Mouse (Mus musculus) erythroblast, adult 5-6 weeks (primary cell): ENCODE results near the gene Hpgd. TPM values are rescaled to one million over a fixed set of nuclear protein-coding genes. Genes with fewer than 3 reads are reported as not detected.

Experiments used
- ATAC-seq: replicated peaks from 2 replicates; pipeline ENCODE4 v1.8.0; 2016; ENCODE audit warnings: moderate number of reproducible peaks, mild to moderate bottlenecking, moderate TSS enrichment, inconsistent platforms; ENCODE audit not compliant: poor library complexity, low FRiP score, severe bottlenecking
- total RNA-seq, 2 experiments: library from RNA; stranded (forward) in 1 of 2; stranded (reverse) in 1 of 2; fragments of 150-400 nt in 1 of 2; fragments of 200-764, 138-1000 nt in 1 of 2; gene quantifications; 2 replicates each; pipeline versions ENCODE4 v1.2.3 to v1.2.4; 2015 to 2017; ENCODE audit warnings: low replicate concordance in 2 of 2

The Hpgd gene
- total RNA-seq, 2 experiments from 2014 or later = 20.5 to 31.7 TPM

DNA sequence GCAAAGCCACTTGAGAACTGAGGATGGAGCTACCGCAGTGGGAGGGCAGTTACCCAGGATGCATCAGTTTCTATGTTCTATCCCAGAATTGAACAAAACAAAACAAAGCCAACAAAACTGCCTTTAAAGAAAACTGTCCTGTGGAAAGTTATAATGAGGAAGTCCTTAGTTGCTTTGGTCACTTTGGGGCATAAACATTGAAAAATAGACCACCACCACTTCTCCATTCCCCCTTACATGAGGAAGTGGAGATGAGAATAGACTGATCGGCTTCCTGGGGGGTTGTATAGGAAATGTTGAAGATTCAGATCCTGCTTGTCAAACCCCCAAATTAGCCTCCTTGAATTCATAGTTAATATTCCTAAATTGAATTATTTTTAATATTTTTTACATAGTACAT is 19.2 kb downstream of the Hpgd start:
- ATAC-seq = no peak

GRCm38 (mm10) chr8:56315189-56315588 is 20.8 kb downstream of the Hpgd start:
- ATAC-seq = no peak

- ATAC-seq = no peak
Observed at GRCm38 (mm10) chr8:56323276-56323675, 28.9 kb downstream of the Hpgd start.

- no peak for ATAC-seq
Observed at GRCm38 (mm10) chr8:56327709-56328108, 33.3 kb downstream of the Hpgd start.

DNA sequence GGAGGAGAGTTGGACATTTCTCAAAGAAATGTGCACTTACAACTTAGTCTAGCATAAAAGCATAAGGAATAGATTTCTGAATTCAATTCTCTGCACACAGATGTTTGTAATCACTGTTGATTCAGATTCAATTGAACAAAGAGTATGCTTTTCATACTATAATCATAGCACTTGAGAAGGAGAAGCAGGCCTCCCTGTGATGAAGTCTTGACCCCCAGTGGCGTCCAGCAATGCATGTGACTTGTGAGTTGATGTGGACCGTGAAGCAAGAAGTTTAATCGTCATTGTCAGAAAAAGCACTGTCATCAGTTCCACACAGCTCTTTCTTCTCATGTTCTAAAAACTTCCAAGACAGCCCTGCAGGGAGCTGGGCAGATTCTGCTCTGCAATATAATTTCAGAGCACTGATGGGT is 33.8 kb downstream of the Hpgd start:
- no peak for ATAC-seq

- no peak for ATAC-seq
Observed at GRCm38 (mm10) chr8:56335390-56336000, 41.1 kb downstream of the Hpgd start.

DNA sequence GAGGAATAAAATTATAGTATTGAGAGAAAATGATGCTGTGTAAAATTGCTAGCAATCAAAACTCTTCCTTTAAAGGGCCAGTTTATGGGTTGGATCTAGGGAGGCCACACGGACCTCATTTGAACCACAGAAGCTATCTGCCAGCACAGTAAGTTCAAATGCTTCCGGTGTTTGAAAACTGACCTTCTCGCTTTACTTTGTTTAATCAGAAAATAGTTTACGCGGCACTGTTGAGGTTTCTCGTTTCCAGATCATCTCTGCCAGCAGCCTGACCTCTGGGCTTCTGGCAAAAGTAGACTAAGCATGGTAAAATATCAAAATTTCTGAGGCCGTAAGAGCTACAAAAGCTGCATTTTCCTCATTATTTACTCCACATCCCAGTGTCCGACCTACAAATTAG is 42.4 kb downstream of the Hpgd start:
- ATAC-seq = no peak

GRCm38 (mm10) chr8:56343505-56343904 is 49.1 kb downstream of the Hpgd start:
- no peak for ATAC-seq

DNA sequence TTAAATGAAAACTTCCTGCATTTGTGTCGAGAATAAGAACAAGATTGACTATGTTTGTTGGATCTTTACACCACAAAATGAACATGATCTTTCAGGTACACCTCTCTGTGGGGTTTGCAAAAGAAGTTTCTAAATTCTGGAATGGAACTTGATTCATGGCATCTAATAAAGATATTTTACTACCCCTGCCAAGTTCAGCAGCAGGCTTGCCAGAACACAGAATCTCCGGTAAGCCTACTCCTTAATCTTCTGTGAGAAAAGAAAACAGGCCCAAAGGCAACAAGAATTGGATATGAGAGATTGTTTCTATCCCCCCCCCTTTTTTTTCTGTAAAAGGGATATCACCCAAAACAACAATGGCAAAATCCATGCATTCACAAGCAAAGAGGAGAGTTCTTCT is 49.6 kb downstream of the Hpgd start:
- ATAC-seq = no peak

DNA sequence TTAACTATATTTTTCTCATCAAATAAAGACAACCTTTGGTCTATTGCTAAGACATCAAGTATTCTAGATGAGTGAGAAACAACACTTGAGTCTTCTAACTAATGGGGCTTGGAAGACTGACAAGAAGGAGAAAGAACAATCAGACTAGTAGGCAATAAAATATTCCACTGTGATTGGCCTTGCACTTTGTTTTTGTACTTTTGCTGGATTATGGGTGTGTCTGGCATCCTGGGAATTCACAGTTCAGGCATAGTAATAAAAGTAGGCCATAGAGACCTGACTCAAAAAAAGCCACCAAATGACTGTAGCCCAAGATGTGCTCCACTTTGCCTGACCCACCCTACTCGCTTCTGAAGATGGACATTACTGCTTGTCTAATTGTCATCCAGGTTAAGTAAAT is 50.0 kb downstream of the Hpgd start:
- ATAC-seq = no peak

GRCm38 (mm10) chr8:56345641-56346420 is 51.4 kb downstream of the Hpgd start:
- no peak for ATAC-seq

GRCm38 (mm10) chr8:56363180-56363579 is 68.8 kb downstream of the Hpgd start:
- ATAC-seq = no peak
